8 mouse cellular contexts compared by ENCODE assay signal in genomic region chr7:45800546-45801204, GRCm38 (mm10). TPM values are rescaled to one million over a fixed set of nuclear protein-coding genes. Genes with fewer than 3 reads are reported as not detected.
A peak's percentile ranks its signal among the peaks of the same experiment; 100 is the strongest.
DNase-seq lines count a peak whose midpoint lies in the region; ATAC-seq lines count a peak whose summit lies in the region.

No protein-coding gene starts in this region.

- no peaks in the 10 kb centered on the region for H3K36me3 ChIP-seq in limb, embryonic 11.5 days (ENCODE audit: control insufficient read depth, insufficient read depth, low read length)
- H3K36me3 ChIP-seq in midbrain, embryonic 11.5 days (ENCODE audit: control insufficient read depth, insufficient read depth, low read length), result peaks cover 2% of the 10 kb centered on the region

- no peak overlapping the region for H3K9ac ChIP-seq in limb, embryonic 11.5 days (ENCODE audit: low read length)
- no peak overlapping the region for H3K9ac ChIP-seq in midbrain, embryonic 11.5 days (ENCODE audit: low read length)

- no peak overlapping the region for H3K27ac ChIP-seq in limb, embryonic 11.5 days (replicated peaks; ENCODE audit: low read depth, low read length)
- H3K27ac ChIP-seq in midbrain, embryonic 11.5 days (ENCODE audit: low read depth, low read length), result no peak overlapping the region

- peaks cover 10% of the 10 kb centered on the region for H3K27me3 ChIP-seq in limb, embryonic 11.5 days (ENCODE audit: control insufficient read depth, insufficient read depth, low read length)
- H3K27me3 ChIP-seq in midbrain, embryonic 11.5 days (ENCODE audit: control insufficient read depth, insufficient read depth, low read length), result peaks cover 22% of the 10 kb centered on the region

- H3K4me3 ChIP-seq in limb, embryonic 11.5 days (ENCODE audit: low read depth, low read length), result no peak overlapping the region
- no peak overlapping the region for H3K4me3 ChIP-seq in midbrain, embryonic 11.5 days (ENCODE audit: low read depth, low read length)

- WGBS in limb, embryonic 11.5 days, result 12% methylated on average over 25 of the region's 25 CpGs
- WGBS in midbrain, embryonic 11.5 days, result 12% methylated on average over 15 of the region's 25 CpGs

- 0 out of 2 replicates have a peak overlapping the region, but pooled peaks have one; percentile 15 for H3K4me2 ChIP-seq in limb, embryonic 11.5 days (ENCODE audit: low read depth, severe bottlenecking)
- no peak overlapping the region for H3K4me2 ChIP-seq in midbrain, embryonic 11.5 days

- H3K9me3 ChIP-seq in limb, embryonic 11.5 days (ENCODE audit: control insufficient read depth, low read length), result no peaks in the 10 kb centered on the region
- no peaks in the 10 kb centered on the region for H3K9me3 ChIP-seq in midbrain, embryonic 11.5 days (ENCODE audit: control insufficient read depth, low read length)

- peak; percentile 79 for ATAC-seq in granulocyte monocyte progenitor cell, adult 5-6 weeks (replicated peaks; ENCODE audit: poor library complexity, severe bottlenecking)
- no peak for ATAC-seq in limb, embryonic 11.5 days (ENCODE audit: insufficient number of reproducible peaks, low FRiP score, low TSS enrichment, low read depth)
- 0 out of 2 replicates have a peak, but pooled peaks have one; percentile 22 for ATAC-seq in midbrain, embryonic 11.5 days (ENCODE audit: low FRiP score)

- peak; percentile 94 for DNase-seq in heart, adult 11 months
- no peak for DNase-seq in heart, adult 9 months (ENCODE audit: low spot score in 2 of 2)
- DNase-seq in adrenal gland, postnatal 14 days, result peak; percentile 76
- DNase-seq in limb, embryonic 11.5 days (ENCODE audit: low spot score), result peak; percentile 56
- peak; percentile 91 for DNase-seq in midbrain, embryonic 11.5 days (ENCODE audit: low spot score, missing footprints)
- peak; percentile 48 for DNase-seq in yolk sac, embryonic 10.5 days (ENCODE audit: low spot score)
- no peak for DNase-seq in MN1 (ENCODE audit: low spot score)

- peaks cover 10% of the 10 kb centered on the region; the same call in 1 of the 2 replicates for H3K4me1 ChIP-seq in limb, embryonic 11.5 days (ENCODE audit: control insufficient read depth, insufficient read depth, low read length)
- H3K4me1 ChIP-seq in midbrain, embryonic 11.5 days (ENCODE audit: control insufficient read depth, insufficient read depth, low read length), result peaks cover 20% of the 10 kb centered on the region

RNA-seq across cellular contexts. Expression of gene Cyth2, which starts 13.7 kb away (rescaled TPM):
- total RNA-seq in adrenal gland, postnatal 14 days (2021), result 97.5 and 114 TPM in 2 replicates
- 32.7 and 36.3 TPM in 2 replicates for total RNA-seq in granulocyte monocyte progenitor cell, adult 5-6 weeks (2014; fragmentation: Nextera tagmentation)
- 33.1 and 35.3 TPM in 2 replicates for total RNA-seq in granulocyte monocyte progenitor cell, adult 5-6 weeks (2017)
- 176 TPM in 2 replicates for polyA plus RNA-seq in limb, embryonic 11.5 days (2014; fragmentation: Nextera tagmentation; extraction: Ambion mirVana)
- polyA plus RNA-seq in midbrain, embryonic 11.5 days (2014; fragmentation: Nextera tagmentation; extraction: Ambion mirVana), result 224 and 225 TPM in 2 replicates

RNA-seq across cellular contexts. Expression of gene Sult2b1, which starts 16.2 kb away (rescaled TPM):
- 0.52 and 1.0 TPM in 2 replicates for total RNA-seq in adrenal gland, postnatal 14 days (2021)
- total RNA-seq in granulocyte monocyte progenitor cell, adult 5-6 weeks (2014; fragmentation: Nextera tagmentation), result 1.3 and 3.3 TPM in 2 replicates
- total RNA-seq in granulocyte monocyte progenitor cell, adult 5-6 weeks (2017), result 0.39 TPM in 1 of 2 replicates, not detected in the other
- 0.77 and 3.2 TPM in 2 replicates for polyA plus RNA-seq in limb, embryonic 11.5 days (2014; fragmentation: Nextera tagmentation; extraction: Ambion mirVana)
- 1.5 and 2.4 TPM in 2 replicates for polyA plus RNA-seq in midbrain, embryonic 11.5 days (2014; fragmentation: Nextera tagmentation; extraction: Ambion mirVana)

RNA-seq across cellular contexts. Expression of gene Lmtk3, which starts 17.1 kb away (rescaled TPM):
- 7.5 and 9.9 TPM in 2 replicates for total RNA-seq in adrenal gland, postnatal 14 days (2021)
- total RNA-seq in granulocyte monocyte progenitor cell, adult 5-6 weeks (2014; fragmentation: Nextera tagmentation), result not detected in 2 replicates
- not detected in 2 replicates for total RNA-seq in granulocyte monocyte progenitor cell, adult 5-6 weeks (2017)
- 3.6 and 4.6 TPM in 2 replicates for polyA plus RNA-seq in limb, embryonic 11.5 days (2014; fragmentation: Nextera tagmentation; extraction: Ambion mirVana)
- 4.6 and 4.8 TPM in 2 replicates for polyA plus RNA-seq in midbrain, embryonic 11.5 days (2014; fragmentation: Nextera tagmentation; extraction: Ambion mirVana)

RNA-seq across cellular contexts. Expression of gene Kcnj14, which starts 23.9 kb away (rescaled TPM):
- 0.48 and 0.60 TPM in 2 replicates for total RNA-seq in adrenal gland, postnatal 14 days (2021)
- total RNA-seq in granulocyte monocyte progenitor cell, adult 5-6 weeks (2014; fragmentation: Nextera tagmentation), result 0.47 and 0.71 TPM in 2 replicates
- not detected in 2 replicates for total RNA-seq in granulocyte monocyte progenitor cell, adult 5-6 weeks (2017)
- polyA plus RNA-seq in limb, embryonic 11.5 days (2014; fragmentation: Nextera tagmentation; extraction: Ambion mirVana), result 1.4 and 1.5 TPM in 2 replicates
- 0.69 and 0.75 TPM in 2 replicates for polyA plus RNA-seq in midbrain, embryonic 11.5 days (2014; fragmentation: Nextera tagmentation; extraction: Ambion mirVana)

RNA-seq across cellular contexts. Expression of gene Grwd1, which starts 30.1 kb away (rescaled TPM):
- 28.0 and 29.9 TPM in 2 replicates for total RNA-seq in adrenal gland, postnatal 14 days (2021)
- 30.9 and 33.6 TPM in 2 replicates for total RNA-seq in granulocyte monocyte progenitor cell, adult 5-6 weeks (2014; fragmentation: Nextera tagmentation)
- total RNA-seq in granulocyte monocyte progenitor cell, adult 5-6 weeks (2017), result 21.9 and 27.3 TPM in 2 replicates
- 90.6 and 94.3 TPM in 2 replicates for polyA plus RNA-seq in limb, embryonic 11.5 days (2014; fragmentation: Nextera tagmentation; extraction: Ambion mirVana)
- 64.0 and 67.9 TPM in 2 replicates for polyA plus RNA-seq in midbrain, embryonic 11.5 days (2014; fragmentation: Nextera tagmentation; extraction: Ambion mirVana)

Comparison
In these comparisons a context has a peak if more than half of its experiments do, and no peak if none do; other contexts are left out.
1. DNase-seq: peak in heart, adult 11 months (single experiment), adrenal gland, postnatal 14 days (single experiment), limb, embryonic 11.5 days (single experiment), midbrain, embryonic 11.5 days (single experiment) and yolk sac, embryonic 10.5 days (single experiment); none in heart, adult 9 months (0 of 2) and MN1 (single experiment).